Mouse (Mus musculus) forebrain, embryonic 10.5 days (tissue): ENCODE results near the gene Vezt. TPM values are rescaled to one million over a fixed set of nuclear protein-coding genes. Genes with fewer than 3 reads are reported as not detected.
A peak's percentile ranks its signal among the peaks of the same experiment; 100 is the strongest.

Experiments used
- DNase-seq: peaks from one replicate; pipeline ENCODE4 v3.0.0-alpha.2; 2017; ENCODE audit warnings: low spot score; ENCODE audit errors: extremely low spot score
- H3K27ac ChIP-seq: fragments of 300-500 bp; sonication (generic); 2 replicates; pipeline ENCODE4 v1.5.1; 2016; ENCODE audit warnings: mild to moderate bottlenecking
- H3K27me3 ChIP-seq: fragments of 300-500 bp; sonication (generic); 2 replicates; pipeline ENCODE4 v1.6.1; 2016; ENCODE audit warnings: mild to moderate bottlenecking; ENCODE audit not compliant: poor library complexity, severe bottlenecking
- H3K36me3 ChIP-seq: fragments of 300-500 bp; sonication (generic); replicated peaks from 2 replicates; pipeline ENCODE4 v1.6.1; 2016; ENCODE audit warnings: mild to moderate bottlenecking, moderate library complexity
- H3K4me1 ChIP-seq: fragments of 300-500 bp; sonication (generic); 2 replicates; pipeline ENCODE4 v1.6.1; 2016
- H3K4me3 ChIP-seq: fragments of 300-500 bp; sonication (generic); 2 replicates; pipeline ENCODE4 v1.5.1; 2016; ENCODE audit warnings: mild to moderate bottlenecking, moderate library complexity
- H3K9me3 ChIP-seq: fragments of 300-500 bp; sonication (generic); 2 replicates; pipeline ENCODE4 v1.6.1; 2016; ENCODE audit warnings: mild to moderate bottlenecking, moderate library complexity
- WGBS: fragments of 180-500 bp; shearing (Covaris S2); methylation state at CpG from one replicate; pipeline ENCODE4 v1.1.7; 2016; 5-methylcytosine and 5-hydroxymethylcytosine counted together
- polyA plus RNA-seq: library from polyadenylated mRNA; unstranded; fragments of >200 nt; fragmentation: Nextera tagmentation; extraction: Ambion mirVana; gene quantifications from 2 replicates; pipeline ENCODE4 v1.2.1, GENCODE M21; 2016

Gene Vezt
- polyA plus RNA-seq, 1 experiment from 2014 or later: 28.9 TPM

DNA sequence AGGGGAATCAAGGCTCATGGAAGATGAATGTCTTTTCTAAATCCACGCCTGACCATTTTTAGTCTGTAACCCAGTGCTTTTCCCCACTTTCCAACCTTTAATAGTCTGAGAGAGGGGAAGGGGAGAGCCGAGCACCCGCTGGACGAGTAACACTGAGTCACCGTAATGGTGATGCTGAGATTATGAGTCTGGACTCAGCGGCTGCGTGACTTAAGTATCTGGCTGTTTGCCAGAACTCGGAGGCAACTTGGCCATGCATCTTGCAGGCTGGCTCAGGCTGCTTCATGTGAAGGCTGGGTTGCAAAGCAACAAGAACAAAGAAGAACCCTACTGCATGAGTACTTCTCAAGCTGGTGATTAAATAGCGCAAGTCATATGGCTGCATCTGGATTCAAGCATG, 101.6 kb downstream of the Vezt start:
- Histone ChIP-seq H3K27ac (no peak overlapping the region), H3K4me3 (no peak overlapping the region), H3K9me3 (no peaks in the 10 kb centered on the region), H3K36me3 (no peaks in the 10 kb centered on the region), H3K4me1 (peaks cover 5% of the 10 kb centered on the region; the same call in 1 of the 2 replicates), H3K27me3 (no peaks in the 10 kb centered on the region)
- DNase-seq: no peak
- WGBS: 87% methylated on average over 9 of the region's 9 CpGs

DNA sequence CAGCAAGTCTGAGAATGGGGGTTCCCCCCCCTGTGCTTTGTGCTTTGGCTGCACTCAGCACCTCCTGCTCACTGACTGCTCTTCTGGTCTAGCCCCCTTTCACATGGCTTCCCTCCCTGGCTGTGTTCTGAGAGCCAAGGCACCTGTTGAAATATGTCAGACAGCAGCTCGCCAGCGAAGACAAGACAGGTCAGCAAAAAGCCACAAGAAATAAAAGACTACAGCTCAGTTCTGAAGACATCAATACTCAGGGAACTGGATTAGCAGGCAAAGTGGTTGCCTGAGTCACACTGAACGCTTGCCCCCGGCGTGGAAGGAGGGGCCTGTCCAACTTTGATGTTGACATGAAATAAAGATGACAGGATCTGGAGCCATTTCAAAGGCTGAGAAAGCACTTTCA, 102.8 kb downstream of the Vezt start:
- Histone ChIP-seq H3K36me3 (no peaks in the 10 kb centered on the region), H3K27me3 (no peaks in the 10 kb centered on the region), H3K9me3 (no peaks in the 10 kb centered on the region), H3K4me3 (no peak overlapping the region), H3K27ac (no peak overlapping the region; the same call in 1 of the 2 replicates), H3K4me1 (no peaks in the 10 kb centered on the region)
- WGBS: 80% methylated on average over 5 of the region's 5 CpGs
- DNase-seq: no peak

DNA sequence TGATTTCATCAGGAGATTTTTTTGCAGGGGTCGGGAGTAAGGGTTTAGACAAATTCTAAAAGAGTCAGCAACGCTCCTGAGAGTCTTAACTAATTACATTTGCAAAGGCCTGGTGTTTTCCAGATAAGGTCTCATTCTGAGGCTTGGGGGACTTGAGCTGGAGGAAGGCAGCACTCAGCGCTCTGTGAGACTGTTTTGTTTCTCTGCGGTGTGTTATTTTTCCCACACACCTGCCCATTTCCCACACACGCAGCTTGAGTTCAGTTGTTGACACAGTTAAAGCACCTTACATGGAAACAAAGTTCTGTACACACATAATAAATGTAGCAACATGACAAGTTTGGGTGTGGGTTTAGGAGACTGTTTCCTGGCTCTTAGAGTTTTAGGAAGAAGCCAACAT, 103.6 kb downstream of the Vezt start:
- 79% methylated on average over 5 of the region's 5 CpGs for WGBS
- H3K27me3 ChIP-seq: no peaks in the 10 kb centered on the region
- no peak overlapping the region for H3K4me3 ChIP-seq
- H3K4me1 ChIP-seq: no peaks in the 10 kb centered on the region
- H3K27ac ChIP-seq: no peak overlapping the region
- no peak for DNase-seq
- no peaks in the 10 kb centered on the region for H3K36me3 ChIP-seq
- peaks cover 6% of the 10 kb centered on the region; the same call in 1 of the 2 replicates for H3K9me3 ChIP-seq

DNA sequence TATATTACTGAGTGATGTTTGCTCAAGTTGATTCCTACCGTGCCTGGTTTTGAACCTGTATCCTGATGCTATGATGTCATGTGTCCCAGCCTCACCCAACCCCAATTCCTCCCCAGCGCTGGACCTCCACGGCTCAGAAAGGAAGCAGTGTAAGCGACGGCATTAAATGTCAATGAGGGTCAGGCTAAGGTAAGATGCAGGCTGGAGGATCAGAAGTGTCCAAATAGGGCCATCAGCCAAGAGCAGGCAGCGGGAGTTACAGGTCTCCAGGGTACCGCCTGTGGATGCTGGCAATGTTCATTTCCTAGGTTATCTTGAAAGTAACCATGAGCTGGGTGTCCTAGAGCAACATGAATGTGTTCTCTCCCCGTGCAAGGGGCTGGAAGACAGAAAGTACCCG, 104.2 kb downstream of the Vezt start:
- peaks cover 6% of the 10 kb centered on the region; the same call in 1 of the 2 replicates for H3K9me3 ChIP-seq
- H3K27ac ChIP-seq: no peak overlapping the region
- H3K4me3 ChIP-seq: no peak overlapping the region
- no peaks in the 10 kb centered on the region for H3K36me3 ChIP-seq
- no peaks in the 10 kb centered on the region for H3K4me1 ChIP-seq
- no peak for DNase-seq
- 85% methylated on average over 9 of the region's 9 CpGs for WGBS
- no peaks in the 10 kb centered on the region for H3K27me3 ChIP-seq

DNA sequence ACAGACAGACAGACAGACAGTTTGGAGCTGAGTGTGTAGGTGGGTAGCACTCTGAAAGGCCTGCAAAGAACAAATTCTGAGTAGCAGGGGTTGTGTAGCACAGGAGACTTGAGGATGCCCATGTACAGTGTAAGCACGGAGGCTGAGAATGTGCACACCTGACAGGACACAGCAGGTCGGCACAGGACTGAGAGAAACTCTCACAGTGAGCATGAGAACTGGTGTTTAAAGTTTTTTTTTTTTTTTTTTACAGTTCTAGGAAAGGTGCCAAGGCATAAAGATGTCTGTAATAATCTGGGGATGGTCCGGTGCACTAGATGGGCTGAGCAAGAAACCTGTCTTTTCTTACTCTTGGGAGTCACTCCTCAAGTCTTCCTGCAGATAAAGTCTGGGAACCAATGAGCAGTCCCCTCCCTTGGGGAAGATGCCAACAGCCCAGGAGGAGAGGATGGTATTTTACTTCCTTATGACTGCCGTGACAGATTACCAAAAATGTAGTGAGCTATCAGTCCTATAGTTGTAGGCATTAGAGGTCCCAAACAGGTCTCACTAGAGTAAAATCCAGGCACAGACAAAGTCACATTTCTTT, 105.3 kb downstream of the Vezt start:
- Histone ChIP-seq H3K27ac (no peak overlapping the region), H3K27me3 (no peaks in the 10 kb centered on the region), H3K4me3 (no peak overlapping the region), H3K9me3 (peaks cover 6% of the 10 kb centered on the region; the same call in 1 of the 2 replicates), H3K36me3 (no peaks in the 10 kb centered on the region), H3K4me1 (no peaks in the 10 kb centered on the region)
- WGBS: 88% methylated on average over 4 of the region's 4 CpGs
- DNase-seq: no peak

DNA sequence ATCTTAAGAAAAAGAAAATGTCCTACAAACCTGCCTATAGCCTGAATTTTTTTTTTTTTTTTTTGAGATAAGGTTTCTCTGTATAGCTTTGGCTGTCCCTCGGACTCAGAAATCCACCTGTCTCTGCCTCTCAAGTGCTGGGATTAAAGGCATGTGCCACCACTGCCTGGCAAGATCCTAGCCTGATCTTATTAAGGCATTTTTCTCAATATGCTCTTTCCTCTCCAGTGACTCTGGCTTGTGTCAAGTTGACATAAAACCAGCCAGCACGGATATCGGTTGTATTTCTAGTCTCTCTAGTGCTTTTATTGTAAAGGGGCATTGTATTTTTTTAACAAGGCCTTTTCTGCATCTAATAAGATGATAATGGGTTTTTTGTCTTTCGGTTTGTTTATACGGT, 111.0 kb downstream of the Vezt start:
- 89% methylated on average over 5 of the region's 5 CpGs for WGBS
- H3K9me3 ChIP-seq: peaks cover 6% of the 10 kb centered on the region; the same call in 1 of the 2 replicates
- no peak overlapping the region for H3K4me3 ChIP-seq
- no peak for DNase-seq
- no peaks in the 10 kb centered on the region for H3K36me3 ChIP-seq
- H3K27me3 ChIP-seq: no peaks in the 10 kb centered on the region
- H3K4me1 ChIP-seq: no peaks in the 10 kb centered on the region
- H3K27ac ChIP-seq: no peak overlapping the region

DNA sequence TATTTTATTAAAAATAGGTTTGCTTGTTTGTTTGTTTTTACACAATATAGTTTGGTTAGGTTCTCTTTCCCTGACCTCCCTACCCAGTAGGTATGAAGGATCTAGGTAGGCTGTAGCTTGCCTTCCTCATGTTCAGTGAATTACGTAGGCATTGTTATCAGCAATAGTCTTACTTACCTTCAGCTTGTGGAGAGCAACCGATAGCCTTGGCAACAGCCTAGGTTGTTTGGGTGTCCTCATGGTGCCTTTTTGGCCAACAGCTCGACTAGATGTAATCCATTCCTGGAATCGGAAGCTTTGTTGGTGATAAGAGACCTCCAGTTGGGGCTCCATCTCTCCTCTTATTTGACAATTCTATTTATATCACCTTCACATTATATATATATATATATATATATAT, 114.5 kb downstream of the Vezt start:
- no peak overlapping the region for H3K27ac ChIP-seq
- peaks cover 4% of the 10 kb centered on the region for H3K4me1 ChIP-seq
- H3K9me3 ChIP-seq: no peaks in the 10 kb centered on the region
- WGBS: 91% methylated on average over 4 of the region's 4 CpGs
- no peak for DNase-seq
- no peak overlapping the region for H3K4me3 ChIP-seq
- no peaks in the 10 kb centered on the region for H3K36me3 ChIP-seq
- no peaks in the 10 kb centered on the region for H3K27me3 ChIP-seq

DNA sequence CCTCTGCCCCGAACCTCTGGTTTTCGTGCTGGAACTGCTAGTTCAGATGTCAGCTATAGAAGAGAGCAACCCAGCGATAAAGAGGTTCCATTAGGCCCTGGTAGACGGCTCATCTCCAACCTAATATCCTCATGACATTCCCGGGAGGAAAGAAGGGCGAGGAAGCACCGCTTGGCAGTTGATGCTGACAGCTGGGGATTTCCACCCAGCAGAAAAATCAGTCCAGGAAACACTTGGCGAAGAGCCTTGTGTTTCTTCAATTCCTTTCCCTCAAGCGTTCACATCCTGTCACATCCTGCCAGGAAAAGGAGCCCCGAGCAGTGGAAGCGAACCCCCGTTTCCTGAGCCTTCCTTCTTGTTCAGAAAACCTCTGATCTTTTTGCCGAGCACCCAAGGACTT, 116.4 kb downstream of the Vezt start:
- Histone ChIP-seq H3K4me1 (peaks cover 16% of the 10 kb centered on the region), H3K4me3 (no peak overlapping the region), H3K9me3 (no peaks in the 10 kb centered on the region), H3K27ac (no peak overlapping the region), H3K27me3 (peaks cover 12% of the 10 kb centered on the region; the same call in 1 of the 2 replicates), H3K36me3 (no peaks in the 10 kb centered on the region)
- DNase-seq: no peak
- 88% methylated on average over 13 of the region's 13 CpGs for WGBS

DNA sequence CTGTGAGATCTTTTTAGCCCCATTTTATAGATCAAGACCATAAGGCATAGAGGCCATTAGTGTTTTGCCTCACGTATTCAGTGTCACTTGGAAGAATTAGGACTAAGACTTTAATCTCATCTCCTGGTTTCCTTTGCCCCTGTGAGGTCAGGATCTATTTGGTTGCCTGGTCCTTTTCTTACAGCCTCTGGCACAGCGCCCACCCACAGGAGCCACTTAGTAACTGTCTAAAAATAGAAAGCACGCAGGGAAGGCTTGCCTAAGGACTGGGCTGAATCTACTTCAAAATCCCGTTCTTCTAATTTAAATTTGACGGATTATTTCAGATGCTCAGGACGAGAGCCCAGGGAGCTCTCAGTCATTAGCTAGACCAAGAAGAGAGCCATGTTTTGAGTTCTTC, 116.9 kb downstream of the Vezt start:
- Histone ChIP-seq H3K27ac (no peak overlapping the region), H3K36me3 (no peaks in the 10 kb centered on the region), H3K4me3 (no peak overlapping the region), H3K4me1 (peaks cover 16% of the 10 kb centered on the region), H3K9me3 (no peaks in the 10 kb centered on the region), H3K27me3 (peaks cover 16% of the 10 kb centered on the region; the same call in 1 of the 2 replicates)
- 75% methylated on average over 6 of the region's 6 CpGs for WGBS
- no peak for DNase-seq

DNA sequence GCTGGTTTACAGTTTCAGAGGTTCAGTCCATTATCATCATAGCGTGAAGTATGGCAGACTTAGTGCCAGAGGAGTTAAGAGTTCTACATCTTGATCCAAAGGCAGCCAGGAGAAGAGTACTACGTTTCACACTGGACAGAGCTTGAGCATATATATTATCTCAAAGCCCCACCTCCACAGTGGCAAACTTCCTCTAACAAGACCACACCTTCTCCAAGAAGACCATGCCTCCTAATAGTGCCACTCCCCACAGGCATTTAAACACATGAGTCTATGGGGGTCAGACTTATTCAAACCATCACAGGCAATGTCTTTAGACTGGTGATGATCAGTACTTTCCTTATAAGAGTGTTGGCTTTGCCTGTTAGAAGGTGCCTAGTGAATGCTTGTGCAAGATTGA, 117.5 kb downstream of the Vezt start:
- WGBS: 87% methylated on average over 2 of the region's 2 CpGs
- H3K4me3 ChIP-seq: no peak overlapping the region
- peaks cover 16% of the 10 kb centered on the region; the same call in 1 of the 2 replicates for H3K27me3 ChIP-seq
- H3K4me1 ChIP-seq: peaks cover 16% of the 10 kb centered on the region
- no peak overlapping the region for H3K27ac ChIP-seq
- DNase-seq: no peak
- no peaks in the 10 kb centered on the region for H3K9me3 ChIP-seq
- no peaks in the 10 kb centered on the region for H3K36me3 ChIP-seq

DNA sequence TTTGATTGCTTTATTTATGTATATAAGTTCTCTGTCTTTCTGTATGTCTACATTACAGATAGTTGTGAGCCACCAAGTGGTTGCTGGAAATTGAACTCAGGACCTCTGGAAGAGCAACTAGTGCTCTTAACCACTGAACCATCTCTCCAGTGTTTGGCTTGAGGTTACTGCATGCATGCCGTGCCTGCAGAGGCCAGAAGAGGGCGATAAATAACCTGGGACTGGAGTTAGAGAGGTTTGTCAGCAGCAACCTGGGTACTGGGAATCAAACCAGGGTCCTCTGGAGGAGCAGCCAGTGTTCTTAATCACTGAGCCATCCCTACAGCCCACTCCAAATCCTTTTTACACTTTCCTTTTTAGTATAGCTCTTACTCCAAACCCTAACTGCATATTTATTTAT, 118.8 kb downstream of the Vezt start:
- Histone ChIP-seq H3K4me3 (no peak overlapping the region), H3K27ac (no peak overlapping the region), H3K9me3 (no peaks in the 10 kb centered on the region), H3K27me3 (peaks cover 16% of the 10 kb centered on the region; the same call in 1 of the 2 replicates), H3K36me3 (no peaks in the 10 kb centered on the region), H3K4me1 (peaks cover 16% of the 10 kb centered on the region)
- 77% methylated on average over 2 of the region's 2 CpGs for WGBS
- no peak for DNase-seq

DNA sequence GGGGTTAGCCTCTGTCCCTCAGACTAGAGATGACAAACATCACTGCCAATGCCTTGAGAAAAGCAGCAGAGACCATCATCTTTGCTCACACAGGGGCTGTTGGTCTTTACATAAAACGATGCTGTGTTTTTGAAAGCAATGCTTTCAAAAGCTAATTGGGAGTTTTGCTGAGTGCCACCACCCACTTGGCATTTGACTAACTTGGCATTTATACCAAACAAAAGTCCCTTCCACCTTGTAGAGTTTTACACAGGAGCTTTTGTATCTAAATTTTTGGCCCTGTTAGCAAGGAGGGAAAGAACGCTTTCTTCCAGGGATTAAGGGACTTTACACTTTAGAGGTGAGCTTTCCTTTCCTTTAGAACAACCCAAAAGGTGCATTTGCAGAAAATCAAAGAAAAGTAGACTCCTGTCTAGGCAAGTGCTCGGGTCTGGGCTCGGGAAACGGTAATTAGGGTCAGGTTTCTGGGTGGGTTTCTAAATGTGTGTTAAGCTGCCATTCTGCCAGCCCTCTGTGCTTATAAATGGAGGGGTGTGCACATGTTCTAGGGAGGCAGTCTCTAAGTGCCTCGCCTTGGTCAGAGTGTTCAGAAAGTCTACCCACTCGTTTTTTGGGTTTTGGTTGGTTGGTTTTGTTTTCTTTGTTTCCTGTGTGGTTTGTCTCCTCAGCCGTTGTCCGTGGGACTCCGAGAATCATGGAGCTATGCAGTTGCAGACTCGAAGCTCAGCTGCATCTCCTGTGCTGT, 119.9 kb downstream of the Vezt start:
- Histone ChIP-seq H3K4me3 (peak overlapping the region; percentile 26), H3K27me3 (peaks cover 16% of the 10 kb centered on the region; the same call in 1 of the 2 replicates), H3K9me3 (no peaks in the 10 kb centered on the region), H3K4me1 (peaks cover 16% of the 10 kb centered on the region), H3K27ac (peak overlapping the region; percentile 58), H3K36me3 (no peaks in the 10 kb centered on the region)
- no peak for DNase-seq
- whole genome bisulfite sequencing: 37% methylated on average over 11 of the region's 11 CpGs

DNA sequence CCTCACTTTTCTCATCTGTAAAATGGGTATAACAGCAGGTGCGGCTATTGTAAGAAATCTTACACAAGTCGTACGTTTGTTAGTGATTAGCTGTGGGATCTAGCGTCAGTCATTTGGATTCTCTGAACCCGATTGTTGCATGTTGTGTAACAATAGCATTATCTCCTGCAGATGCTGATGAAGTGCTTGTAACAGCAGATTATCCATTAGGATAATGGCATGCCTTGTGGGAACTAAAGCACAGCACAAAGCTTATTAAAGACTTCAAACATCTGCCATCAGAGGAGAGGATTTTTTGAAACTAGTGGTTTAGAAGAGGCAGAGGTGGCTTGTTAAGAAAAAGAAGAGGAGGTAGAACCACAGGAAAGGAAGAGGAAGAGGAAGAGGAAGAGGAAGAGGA, 122.1 kb downstream of the Vezt start:
- Histone ChIP-seq H3K27ac (no peak overlapping the region), H3K27me3 (peaks cover 16% of the 10 kb centered on the region; the same call in 1 of the 2 replicates), H3K36me3 (no peaks in the 10 kb centered on the region), H3K4me1 (peaks cover 16% of the 10 kb centered on the region), H3K9me3 (no peaks in the 10 kb centered on the region), H3K4me3 (no peak overlapping the region)
- no peak for DNase-seq
- WGBS: 86% methylated on average over 5 of the region's 5 CpGs
